Mouse (Mus musculus): ENCODE results near the gene Ccnyl1. TPM values are rescaled to one million over a fixed set of nuclear protein-coding genes. Genes with fewer than 3 reads are reported as not detected.

Gene Ccnyl1
- total RNA-seq, 1 experiment from 2014 or later, result 24.0 TPM

- DNase-seq, result no peak
Measured at GRCm38 (mm10) chr1:64701780-64702179, 11.5 kb downstream of the Ccnyl1 start.

GRCm38 (mm10) chr1:64705230-64705629, 15.0 kb downstream of the Ccnyl1 start:
- peak; percentile 63 for DNase-seq

- no peak for DNase-seq
Measured at GRCm38 (mm10) chr1:64706610-64707009, 16.4 kb downstream of the Ccnyl1 start.

- DNase-seq, result peak; percentile 27
Measured at GRCm38 (mm10) chr1:64709891-64710290, 19.6 kb downstream of the Ccnyl1 start.

GRCm38 (mm10) chr1:64712006-64712760, 21.9 kb downstream of the Ccnyl1 start:
- no peak for DNase-seq

GRCm38 (mm10) chr1:64715458-64715857, 25.2 kb downstream of the Ccnyl1 start:
- DNase-seq, result no peak

GRCm38 (mm10) chr1:64716589-64717304, 26.5 kb downstream of the Ccnyl1 start:
- no peak for DNase-seq

GRCm38 (mm10) chr1:64717504-64717903, 27.2 kb downstream of the Ccnyl1 start:
- peak; percentile 76 for DNase-seq

- DNase-seq, result no peak
Measured at GRCm38 (mm10) chr1:64721034-64721587, 30.9 kb downstream of the Ccnyl1 start.

- DNase-seq, result no peak
Measured at GRCm38 (mm10) chr1:64730046-64730445, 39.8 kb downstream of the Ccnyl1 start.

GRCm38 (mm10) chr1:64731341-64732020, 41.2 kb downstream of the Ccnyl1 start:
- no peak for DNase-seq

- DNase-seq, result no peak
Measured at GRCm38 (mm10) chr1:64732161-64732560, 41.9 kb downstream of the Ccnyl1 start.

- no peak for DNase-seq
Measured at GRCm38 (mm10) chr1:64732637-64733200, 42.5 kb downstream of the Ccnyl1 start.

- no peak for DNase-seq
Measured at GRCm38 (mm10) chr1:64733453-64734245, 43.4 kb downstream of the Ccnyl1 start.

GRCm38 (mm10) chr1:64734771-64735750, 44.8 kb downstream of the Ccnyl1 start:
- DNase-seq, result peak; percentile 59

GRCm38 (mm10) chr1:64735781-64736680, 45.8 kb downstream of the Ccnyl1 start:
- peak; percentile 70 for DNase-seq

- DNase-seq, result peak; percentile 72
Measured at GRCm38 (mm10) chr1:64736681-64737501, 46.6 kb downstream of the Ccnyl1 start.

GRCm38 (mm10) chr1:64737502-64738179, 47.4 kb downstream of the Ccnyl1 start, which contains the start of gene Fzd5:
Fzd5 (minus strand) TSS chr1:64737751.
- peak; percentile 98 for DNase-seq
